8 mouse cellular contexts compared by ENCODE assay signal in the genomic region with DNA sequence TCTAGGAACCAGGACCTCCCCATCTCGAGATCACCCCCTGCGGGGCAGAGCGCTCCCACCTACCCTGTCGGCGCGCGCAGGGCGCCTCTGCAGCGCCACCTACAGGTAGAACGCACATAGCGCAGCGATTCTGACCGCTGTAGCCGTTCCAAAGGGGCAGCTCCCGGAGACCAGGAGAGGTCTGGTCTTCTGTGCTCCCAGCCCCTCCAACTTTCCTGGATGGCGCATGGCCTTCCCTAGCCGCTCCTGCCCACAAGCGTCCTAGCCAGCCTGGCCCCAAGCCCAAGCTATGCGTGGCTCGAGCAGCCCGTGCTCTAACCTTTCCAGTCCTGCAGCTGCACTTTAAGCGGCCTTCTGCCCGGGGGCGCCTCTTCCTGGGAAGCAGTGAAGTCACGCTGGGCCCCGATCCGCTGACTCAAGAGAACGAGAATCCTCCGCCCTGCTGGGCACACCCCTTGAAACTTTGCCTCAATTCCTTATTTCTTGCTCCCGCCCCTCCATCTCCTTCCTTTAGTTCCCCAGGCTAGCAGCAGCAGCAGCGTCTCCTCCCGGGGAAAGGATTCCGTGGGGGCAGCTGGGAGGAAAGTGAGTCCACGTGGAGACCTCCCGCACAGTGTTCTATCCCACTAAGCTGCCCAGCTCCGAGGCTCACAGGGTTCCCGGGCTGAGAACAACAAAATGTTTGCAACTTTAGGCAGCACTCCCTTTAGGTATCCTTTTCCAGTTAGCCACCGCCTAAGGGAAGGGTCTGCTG. TPM values are rescaled to one million over a fixed set of nuclear protein-coding genes. Genes with fewer than 3 reads are reported as not detected.
DNase-seq lines count a peak whose midpoint lies in the region; ATAC-seq and TF ChIP-seq lines count a peak whose summit lies in the region.

Gene Elf4, minus strand, starts transcription at position 379 of the 754 bp plus-strand sequence.

- TF ChIP-seq CTCF in cortical plate, adult 2 months (IDR thresholded peaks at IDR 0.05; ENCODE audit: extremely low read depth, insufficient read depth, low read length), result peak; percentile 61

- DNase-seq in limb, embryonic 11.5 days (ENCODE audit: low spot score), result peak; percentile 83
- DNase-seq in midbrain, embryonic 14.5 days, result peak; percentile 82
- peak; percentile 49 to 62 for DNase-seq in spleen, adult 18-20 months

- peaks cover 3% of the 10 kb centered on the region; the same call in 1 of the 2 replicates for H3K9me3 ChIP-seq in erythroblast, embryonic 14.5 days (ENCODE audit: control insufficient read depth, low read length)
- no peaks in the 10 kb centered on the region for H3K9me3 ChIP-seq in intestine, embryonic 16.5 days (ENCODE audit: control insufficient read depth, low read length)
- no peaks in the 10 kb centered on the region for H3K9me3 ChIP-seq in limb, embryonic 11.5 days (ENCODE audit: control insufficient read depth, low read length)
- no peaks in the 10 kb centered on the region for H3K9me3 ChIP-seq in midbrain, embryonic 14.5 days (ENCODE audit: control insufficient read depth, low read length)

- H3K4me2 ChIP-seq in intestine, embryonic 16.5 days (ENCODE audit: low read depth, low read length), result peak within 1 kb of the TSS; percentile 64
- H3K4me2 ChIP-seq in limb, embryonic 11.5 days (ENCODE audit: low read depth, severe bottlenecking), result peak within 1 kb of the TSS; percentile 49
- H3K4me2 ChIP-seq in midbrain, embryonic 14.5 days (ENCODE audit: low read length), result peak within 1 kb of the TSS; percentile 56

- H3K27ac ChIP-seq in cortical plate, adult 2 months (ENCODE audit: insufficient read depth, low read length), result no peak within 1 kb of the TSS
- H3K27ac ChIP-seq in intestine, embryonic 16.5 days (ENCODE audit: low read length), result peak within 1 kb of the TSS; percentile 45; the same call in 1 of the 2 replicates
- H3K27ac ChIP-seq in limb, embryonic 11.5 days (replicated peaks; ENCODE audit: low read depth, low read length), result no peak within 1 kb of the TSS
- H3K27ac ChIP-seq in midbrain, embryonic 14.5 days (replicated peaks; ENCODE audit: low read depth, low read length), result no peak within 1 kb of the TSS

- peaks cover 9% of the 10 kb centered on the region for H3K4me1 ChIP-seq in erythroblast, embryonic 14.5 days (ENCODE audit: control insufficient read depth)
- H3K4me1 ChIP-seq in cortical plate, adult 2 months (ENCODE audit: control insufficient read depth, insufficient read depth, low read length), result no peaks in the 10 kb centered on the region
- H3K4me1 ChIP-seq in intestine, embryonic 16.5 days (ENCODE audit: control insufficient read depth, insufficient read depth, low read length), result no peaks in the 10 kb centered on the region
- no peaks in the 10 kb centered on the region for H3K4me1 ChIP-seq in limb, embryonic 11.5 days (ENCODE audit: control insufficient read depth, insufficient read depth, low read length)
- H3K4me1 ChIP-seq in midbrain, embryonic 14.5 days (ENCODE audit: control insufficient read depth, insufficient read depth, low read length), result no peaks in the 10 kb centered on the region

- no peak; the same call in 1 of the 2 replicates for ATAC-seq in erythroblast, adult 5-6 weeks (replicated peaks; ENCODE audit: low FRiP score, poor library complexity, severe bottlenecking)
- peak; percentile 93 for ATAC-seq in granulocyte monocyte progenitor cell, adult 5-6 weeks (replicated peaks; ENCODE audit: poor library complexity, severe bottlenecking)
- peak; percentile 84 for ATAC-seq in intestine, embryonic 16.5 days
- ATAC-seq in limb, embryonic 11.5 days (ENCODE audit: insufficient number of reproducible peaks, low FRiP score, low TSS enrichment, low read depth), result peak; percentile 75
- ATAC-seq in midbrain, embryonic 14.5 days (ENCODE audit: low FRiP score, low TSS enrichment), result peak; percentile 80

- peak within 1 kb of the TSS; percentile 35 for H3K4me3 ChIP-seq in erythroblast, embryonic 14.5 days (replicated peaks)
- H3K4me3 ChIP-seq in cortical plate, adult 2 months (ENCODE audit: insufficient read depth, low read length), result peak within 1 kb of the TSS; percentile 40
- peak within 1 kb of the TSS; percentile 49 for H3K4me3 ChIP-seq in intestine, embryonic 16.5 days (ENCODE audit: low read length)
- peak within 1 kb of the TSS; percentile 19; the same call in 1 of the 2 replicates for H3K4me3 ChIP-seq in limb, embryonic 11.5 days (ENCODE audit: low read depth, low read length)
- H3K4me3 ChIP-seq in midbrain, embryonic 14.5 days (replicated peaks; ENCODE audit: low read depth, low read length), result peak within 1 kb of the TSS; percentile 26

- no peaks in the 10 kb centered on the region for H3K36me3 ChIP-seq in erythroblast, embryonic 14.5 days (ENCODE audit: control insufficient read depth)
- no peaks in the 10 kb centered on the region for H3K36me3 ChIP-seq in intestine, embryonic 16.5 days (ENCODE audit: control insufficient read depth, insufficient read depth, low read length)
- no peaks in the 10 kb centered on the region for H3K36me3 ChIP-seq in limb, embryonic 11.5 days (ENCODE audit: control insufficient read depth, insufficient read depth, low read length)
- no peaks in the 10 kb centered on the region for H3K36me3 ChIP-seq in midbrain, embryonic 14.5 days (ENCODE audit: control insufficient read depth, insufficient read depth, low read length)

- TF ChIP-seq POLR2A in cortical plate, adult 2 months (IDR thresholded peaks at IDR 0.05; ENCODE audit: extremely low read depth, insufficient read depth, low read length), result no peak

- peaks cover 9% of the 10 kb centered on the region for H3K27me3 ChIP-seq in erythroblast, embryonic 14.5 days (ENCODE audit: control insufficient read depth)
- no peaks in the 10 kb centered on the region for H3K27me3 ChIP-seq in intestine, embryonic 16.5 days (replicated peaks; ENCODE audit: control insufficient read depth, insufficient read depth, low read length)
- H3K27me3 ChIP-seq in limb, embryonic 11.5 days (ENCODE audit: control insufficient read depth, insufficient read depth, low read length), result no peaks in the 10 kb centered on the region
- H3K27me3 ChIP-seq in midbrain, embryonic 14.5 days (ENCODE audit: control insufficient read depth, insufficient read depth, low read length), result no peaks in the 10 kb centered on the region

- H3K9ac ChIP-seq in intestine, embryonic 16.5 days (ENCODE audit: low read depth, low read length), result peak within 1 kb of the TSS; percentile 78
- peak within 1 kb of the TSS; percentile 55 for H3K9ac ChIP-seq in limb, embryonic 11.5 days (ENCODE audit: low read length)
- peak within 1 kb of the TSS; percentile 43 for H3K9ac ChIP-seq in midbrain, embryonic 14.5 days (replicated peaks; ENCODE audit: low read length)

- WGBS in intestine, embryonic 16.5 days, result 14% methylated on average over 38 of the region's 38 CpGs
- WGBS in limb, embryonic 11.5 days, result 17% methylated on average over 38 of the region's 38 CpGs
- WGBS in midbrain, embryonic 14.5 days, result 17% methylated on average over 38 of the region's 38 CpGs

RNA-seq across cellular contexts. Expression of gene Elf4, which starts in this region (rescaled TPM):
- polyA plus RNA-seq in erythroblast, embryonic 14.5 days (2012), result 0.06 and 0.09 TPM in 2 replicates
- total RNA-seq in erythroblast, adult 5-6 weeks (2015; ENCODE audit: low replicate concordance), result 24.5 and 26.5 TPM in 2 replicates
- 2.9 and 6.3 TPM in 2 replicates for total RNA-seq in erythroblast, adult 5-6 weeks (2017; ENCODE audit: low replicate concordance)
- 0.76 and 0.79 TPM in 2 replicates for polyA plus RNA-seq in cortical plate, adult 2 months (2012; rRNA removed)
- 45.1 and 47.2 TPM in 2 replicates for total RNA-seq in granulocyte monocyte progenitor cell, adult 5-6 weeks (2014; fragmentation: Nextera tagmentation)
- 12.7 and 13.8 TPM in 2 replicates for total RNA-seq in granulocyte monocyte progenitor cell, adult 5-6 weeks (2017)
- 11.8 and 15.5 TPM in 2 replicates for polyA plus RNA-seq in intestine, embryonic 16.5 days (2015; fragmentation: Nextera tagmentation; extraction: Ambion mirVana)
- polyA plus RNA-seq in limb, embryonic 11.5 days (2014; fragmentation: Nextera tagmentation; extraction: Ambion mirVana), result 2.4 and 2.6 TPM in 2 replicates
- 0.20 and 0.95 TPM in 2 replicates for polyA plus RNA-seq in midbrain, embryonic 14.5 days (2014; fragmentation: Nextera tagmentation; extraction: Ambion mirVana)

Comparison
In these comparisons a context has a peak if more than half of its experiments do, and no peak if none do; other contexts are left out.
1. Peak in DNase-seq, ATAC-seq, H3K4me3 ChIP-seq, H3K9ac ChIP-seq and H3K4me2 ChIP-seq in midbrain, embryonic 14.5 days; RNA of the gene not detected or under 1 TPM.